Mouse (Mus musculus) left cerebral cortex, adult 2 months (tissue): ENCODE data around the gene Wfdc5. TPM values are rescaled to one million over a fixed set of nuclear protein-coding genes. Genes with fewer than 3 reads are reported as not detected.
"Not testable (repeated sequence)": the region's sequence is repeated elsewhere in the genome, so short reads cannot be mapped to it uniquely, and the experiment has no call there.

Experiments used
- DNase-seq, 2 experiments: peaks; one replicate each; pipeline ENCODE4 v3.0.0; 2021 to 2022; ENCODE audit warnings: low spot score in 2 of 2, mixed read lengths in 1 of 2; ENCODE audit errors: extremely low spot score in 1 of 2
- H3K27ac ChIP-seq: fragments of 200-600 bp; 2 replicates; pipeline ENCODE4 v1.8.1; 2022
- H3K4me3 ChIP-seq: fragments of 200-600 bp; 2 replicates; pipeline ENCODE4 v1.8.1; 2022
- CTCF ChIP-seq: fragments of 200-600 bp; IDR thresholded peaks from 2 replicates; pipeline ENCODE4 v1.8.1; 2022; ENCODE audit warnings: antibody characterized with exemption, mild to moderate bottlenecking, moderate library complexity
- intact Hi-C: fragments of 180-260 bp; cut with DNase I; formaldehyde crosslinking; loops from one replicate; pipeline ENCODE4 v1.15.1; 2025
- long read RNA-seq, 2 experiments: library from polyadenylated mRNA; stranded (forward); transcript quantifications; one replicate each; pipeline ENCODE4 v2.0.0; 2021; ENCODE audit warnings: borderline mapping rate in 2 of 2
- total RNA-seq, 2 experiments: library from RNA; stranded (reverse); gene quantifications; 2 replicates each; pipeline ENCODE4 v1.2.3; 2021

Wfdc5 gene
- not detected for total RNA-seq
- long read RNA-seq, experiment 1, result 0 reads
- long read RNA-seq, experiment 2, result 0 reads

GRCm38 (mm10) chr2:164182692-164183255 lies at the start of gene Wfdc5:
Gene Wfdc5, minus strand, starts transcription at chr2:164182742.
- intact Hi-C loops, result no loop called here
- no peak within 1 kb of the TSS for H3K27ac ChIP-seq
- H3K4me3 ChIP-seq, result no peak within 1 kb of the TSS
- peak in 1 of 2 experiments; percentile 2 for DNase-seq
- no peak for TF ChIP-seq CTCF

- H3K4me3 ChIP-seq, result no peak overlapping the region
- TF ChIP-seq CTCF, result no peak
- H3K27ac ChIP-seq, result no peak overlapping the region
- intact Hi-C loops, result no loop called here
- no peak for DNase-seq
Measured at GRCm38 (mm10) chr2:164228361-164229070, 46.0 kb upstream of the Wfdc5 start.

- TF ChIP-seq CTCF, result no peak
- no peak within 1 kb of the TSS for H3K27ac ChIP-seq
- intact Hi-C loops, result no loop called here
- no peak within 1 kb of the TSS for H3K4me3 ChIP-seq
- no peak for DNase-seq
Measured at GRCm38 (mm10) chr2:164221522-164221921, 39.0 kb upstream of the Wfdc5 start, which contains the start of gene Wfdc15b. Gene Wfdc15b, minus strand, starts transcription at chr2:164221660.

- Histone ChIP-seq H3K27ac (no peak overlapping the region), H3K4me3 (no peak overlapping the region)
- no peak for DNase-seq
- intact Hi-C loops, result no loop called here
- no peak for TF ChIP-seq CTCF
Measured at GRCm38 (mm10) chr2:164219295-164219694, 36.8 kb upstream of the Wfdc5 start.

- H3K27ac ChIP-seq, result peak overlapping the region; percentile 11; the same call in 1 of the 2 replicates
- intact Hi-C loops, result loop anchor here (2.0 to 5.0 kb wide), 2 partner anchors 38 to 100 kb away; no protein-coding TSS in a partner anchor
Measured at GRCm38 (mm10) chr2:164212711-164213110, 30.2 kb upstream of the Wfdc5 start.

GRCm38 (mm10) chr2:164210892-164211291 lies 28.4 kb upstream of the Wfdc5 start:
- Histone ChIP-seq H3K4me3 (no peak overlapping the region), H3K27ac (no peak overlapping the region)
- intact Hi-C loops, result loop anchor here (5.0 kb wide), 1 partner anchor 101 kb away; no protein-coding TSS in a partner anchor
- DNase-seq, result no peak
- no peak for TF ChIP-seq CTCF

More at GRCm38 (mm10) chr2:164212711-164213110, 30.2 kb upstream of the Wfdc5 start:
- H3K4me3 ChIP-seq, result no peak overlapping the region
- no peak for TF ChIP-seq CTCF
- no peak for DNase-seq

- peak in 1 of 2 experiments; percentile 14 for DNase-seq
- no peak for TF ChIP-seq CTCF
- intact Hi-C loops, result no loop called here
- peak overlapping the region; percentile 45; the same call in 1 of the 2 replicates for H3K27ac ChIP-seq
- H3K4me3 ChIP-seq, result no peak overlapping the region
Measured at GRCm38 (mm10) chr2:164206676-164207075, 24.1 kb upstream of the Wfdc5 start.

GRCm38 (mm10) chr2:164206011-164206410 lies 23.5 kb upstream of the Wfdc5 start:
- H3K4me3 ChIP-seq, intact Hi-C loops, DNase-seq, H3K27ac ChIP-seq: not testable (repeated sequence)

GRCm38 (mm10) chr2:164199626-164200327 lies 17.2 kb upstream of the Wfdc5 start, which contains the start of gene Wfdc15a:
Gene Wfdc15a, minus strand, starts transcription at chr2:164200130.
- H3K4me3 ChIP-seq, result no peak within 1 kb of the TSS
- TF ChIP-seq CTCF, result no peak
- intact Hi-C loops, result loop anchor here (5.0 kb wide), 1 partner anchor 128 kb away; no protein-coding TSS in a partner anchor
- no peak within 1 kb of the TSS for H3K27ac ChIP-seq
- DNase-seq, result no peak

GRCm38 (mm10) chr2:164196700-164196990 lies 14.1 kb upstream of the Wfdc5 start:
- Histone ChIP-seq H3K4me3 (no peak overlapping the region), H3K27ac (no peak overlapping the region)
- no peak for DNase-seq
- TF ChIP-seq CTCF, result no peak
- intact Hi-C loops, result loop anchor here (5.0 kb wide), 1 partner anchor 131 kb away; no protein-coding TSS in a partner anchor

- H3K27ac ChIP-seq, result no peak overlapping the region
- no peak overlapping the region for H3K4me3 ChIP-seq
- no peak for DNase-seq
- TF ChIP-seq CTCF, result no peak
- intact Hi-C loops, result loop anchor here (5.0 kb wide), 1 partner anchor 131 kb away; no protein-coding TSS in a partner anchor
Measured at GRCm38 (mm10) chr2:164195971-164196699, 13.6 kb upstream of the Wfdc5 start.
